Mouse (Mus musculus): ENCODE results near the gene Mrvi1. TPM values are rescaled to one million over a fixed set of nuclear protein-coding genes. Genes with fewer than 3 reads are reported as not detected.
A peak's percentile ranks its signal among the peaks of the same experiment; 100 is the strongest.

Mrvi1 gene
- polyA plus RNA-seq, 1 experiment from 2014 or later: 3.0 TPM

GRCm38 (mm10) chr7:110950621-110950925 is 31.7 kb downstream of the Mrvi1 start:
- H3K4me2 ChIP-seq (ENCODE audit: low read depth, low read length): no peak overlapping the region
- no peak for ATAC-seq (ENCODE audit: low read depth)
- no peak for DNase-seq (ENCODE audit: low spot score)

GRCm38 (mm10) chr7:110949785-110950620 is 32.3 kb downstream of the Mrvi1 start:
- H3K4me1 ChIP-seq (ENCODE audit: control insufficient read depth, insufficient read depth, low read length): no peaks in the 10 kb centered on the region
- H3K27me3 ChIP-seq (replicated peaks; ENCODE audit: control insufficient read depth, insufficient read depth, low read length): no peaks in the 10 kb centered on the region
- no peak for DNase-seq (ENCODE audit: low spot score)
- H3K4me3 ChIP-seq (ENCODE audit: low read depth, low read length): no peak overlapping the region
- H3K9ac ChIP-seq (ENCODE audit: low read depth, low read length): no peak overlapping the region
- 72% methylated on average over 13 of the region's 13 CpGs for WGBS
- no peak overlapping the region for H3K4me2 ChIP-seq (ENCODE audit: low read depth, low read length)
- no peak for ATAC-seq (ENCODE audit: low read depth)
- no peak overlapping the region for H3K27ac ChIP-seq (replicated peaks; ENCODE audit: low read depth, low read length)
- no peaks in the 10 kb centered on the region for H3K9me3 ChIP-seq (ENCODE audit: control insufficient read depth, low read length)
- H3K36me3 ChIP-seq (ENCODE audit: control insufficient read depth, insufficient read depth, low read length): no peaks in the 10 kb centered on the region

More at GRCm38 (mm10) chr7:110950621-110950925, 31.7 kb downstream of the Mrvi1 start:
- no peaks in the 10 kb centered on the region for H3K36me3 ChIP-seq (ENCODE audit: control insufficient read depth, insufficient read depth, low read length)
- H3K4me1 ChIP-seq (ENCODE audit: control insufficient read depth, insufficient read depth, low read length): no peaks in the 10 kb centered on the region
- no peaks in the 10 kb centered on the region for H3K27me3 ChIP-seq (replicated peaks; ENCODE audit: control insufficient read depth, insufficient read depth, low read length)
- no peak overlapping the region for H3K9ac ChIP-seq (ENCODE audit: low read depth, low read length)
- H3K4me3 ChIP-seq (ENCODE audit: low read depth, low read length): no peak overlapping the region
- H3K9me3 ChIP-seq (ENCODE audit: control insufficient read depth, low read length): no peaks in the 10 kb centered on the region
- H3K27ac ChIP-seq (replicated peaks; ENCODE audit: low read depth, low read length): no peak overlapping the region

GRCm38 (mm10) chr7:110948579-110948978 is 33.7 kb downstream of the Mrvi1 start:
- no peak overlapping the region for H3K4me3 ChIP-seq (ENCODE audit: low read depth, low read length)
- no peak overlapping the region for H3K27ac ChIP-seq (replicated peaks; ENCODE audit: low read depth, low read length)
- H3K36me3 ChIP-seq (ENCODE audit: control insufficient read depth, insufficient read depth, low read length): no peaks in the 10 kb centered on the region
- no peak overlapping the region for H3K9ac ChIP-seq (ENCODE audit: low read depth, low read length)
- no peaks in the 10 kb centered on the region for H3K27me3 ChIP-seq (replicated peaks; ENCODE audit: control insufficient read depth, insufficient read depth, low read length)
- no peak for DNase-seq (ENCODE audit: low spot score)
- no peaks in the 10 kb centered on the region for H3K4me1 ChIP-seq (ENCODE audit: control insufficient read depth, insufficient read depth, low read length)
- 78% methylated on average over 3 of the region's 3 CpGs for WGBS
- H3K4me2 ChIP-seq (ENCODE audit: low read depth, low read length): no peak overlapping the region
- H3K9me3 ChIP-seq (ENCODE audit: control insufficient read depth, low read length): no peaks in the 10 kb centered on the region
- no peak for ATAC-seq (ENCODE audit: low read depth)

- Histone ChIP-seq H3K27me3 (replicated peaks; ENCODE audit: control insufficient read depth, insufficient read depth, low read length) (no peaks in the 10 kb centered on the region), H3K4me3 (ENCODE audit: low read depth, low read length) (no peak overlapping the region), H3K36me3 (ENCODE audit: control insufficient read depth, insufficient read depth, low read length) (no peaks in the 10 kb centered on the region), H3K4me1 (ENCODE audit: control insufficient read depth, insufficient read depth, low read length) (no peaks in the 10 kb centered on the region), H3K27ac (replicated peaks; ENCODE audit: low read depth, low read length) (no peak overlapping the region), H3K9ac (ENCODE audit: low read depth, low read length) (no peak overlapping the region), H3K9me3 (ENCODE audit: control insufficient read depth, low read length) (no peaks in the 10 kb centered on the region), H3K4me2 (ENCODE audit: low read depth, low read length) (no peak overlapping the region)
- ATAC-seq (ENCODE audit: low read depth) (no peak), DNase-seq (ENCODE audit: low spot score) (no peak)
- 93% methylated on average over 6 of the region's 6 CpGs for WGBS
Measured at GRCm38 (mm10) chr7:110947616-110948015, 34.6 kb downstream of the Mrvi1 start.

- no peaks in the 10 kb centered on the region for H3K27me3 ChIP-seq (replicated peaks; ENCODE audit: control insufficient read depth, insufficient read depth, low read length)
- no peak for DNase-seq (ENCODE audit: low spot score)
- no peak overlapping the region for H3K4me3 ChIP-seq (ENCODE audit: low read depth, low read length)
- H3K27ac ChIP-seq (replicated peaks; ENCODE audit: low read depth, low read length): no peak overlapping the region
- ATAC-seq (ENCODE audit: low read depth): no peak
- H3K9me3 ChIP-seq (ENCODE audit: control insufficient read depth, low read length): no peaks in the 10 kb centered on the region
- H3K36me3 ChIP-seq (ENCODE audit: control insufficient read depth, insufficient read depth, low read length): no peaks in the 10 kb centered on the region
- H3K9ac ChIP-seq (ENCODE audit: low read depth, low read length): no peak overlapping the region
- 0 out of 2 replicates have a peak, but pooled peaks cover 3% of the 10 kb centered on the region for H3K4me1 ChIP-seq (ENCODE audit: control insufficient read depth, insufficient read depth, low read length)
- 68% methylated on average over 6 of the region's 6 CpGs for WGBS
- H3K4me2 ChIP-seq (ENCODE audit: low read depth, low read length): no peak overlapping the region
Measured at GRCm38 (mm10) chr7:110946731-110947130, 35.5 kb downstream of the Mrvi1 start.

- whole genome bisulfite sequencing: 88% methylated on average over 5 of the region's 5 CpGs
Measured at GRCm38 (mm10) chr7:110944321-110944720, 37.9 kb downstream of the Mrvi1 start.

GRCm38 (mm10) chr7:110941701-110942530 is 40.3 kb downstream of the Mrvi1 start:
- DNase-seq (ENCODE audit: low spot score) (peak; percentile 38), ATAC-seq (ENCODE audit: low read depth) (peak; percentile 44; the same call in 1 of the 2 replicates)
- Histone ChIP-seq H3K27me3 (replicated peaks; ENCODE audit: control insufficient read depth, insufficient read depth, low read length) (no peaks in the 10 kb centered on the region), H3K9me3 (ENCODE audit: control insufficient read depth, low read length) (no peaks in the 10 kb centered on the region), H3K36me3 (ENCODE audit: control insufficient read depth, insufficient read depth, low read length) (no peaks in the 10 kb centered on the region), H3K9ac (ENCODE audit: low read depth, low read length) (no peak overlapping the region), H3K4me2 (ENCODE audit: low read depth, low read length) (no peak overlapping the region), H3K27ac (replicated peaks; ENCODE audit: low read depth, low read length) (no peak overlapping the region), H3K4me3 (ENCODE audit: low read depth, low read length) (no peak overlapping the region), H3K4me1 (ENCODE audit: control insufficient read depth, insufficient read depth, low read length) (0 out of 2 replicates have a peak, but pooled peaks cover 6% of the 10 kb centered on the region)
- WGBS: 36% methylated on average over 6 of the region's 6 CpGs

More at GRCm38 (mm10) chr7:110944321-110944720, 37.9 kb downstream of the Mrvi1 start:
- no peak overlapping the region for H3K9ac ChIP-seq (ENCODE audit: low read depth, low read length)
- DNase-seq (ENCODE audit: low spot score) (no peak), ATAC-seq (ENCODE audit: low read depth) (no peak)
- H3K9me3 ChIP-seq (ENCODE audit: control insufficient read depth, low read length): no peaks in the 10 kb centered on the region
- H3K4me2 ChIP-seq (ENCODE audit: low read depth, low read length): no peak overlapping the region
- H3K27ac ChIP-seq (replicated peaks; ENCODE audit: low read depth, low read length): no peak overlapping the region
- H3K27me3 ChIP-seq (replicated peaks; ENCODE audit: control insufficient read depth, insufficient read depth, low read length): no peaks in the 10 kb centered on the region
- H3K4me3 ChIP-seq (ENCODE audit: low read depth, low read length): no peak overlapping the region
- H3K36me3 ChIP-seq (ENCODE audit: control insufficient read depth, insufficient read depth, low read length): no peaks in the 10 kb centered on the region
- H3K4me1 ChIP-seq (ENCODE audit: control insufficient read depth, insufficient read depth, low read length): 0 out of 2 replicates have a peak, but pooled peaks cover 6% of the 10 kb centered on the region

- Histone ChIP-seq H3K4me2 (ENCODE audit: low read depth, low read length) (no peak overlapping the region), H3K36me3 (ENCODE audit: control insufficient read depth, insufficient read depth, low read length) (no peaks in the 10 kb centered on the region), H3K4me1 (ENCODE audit: control insufficient read depth, insufficient read depth, low read length) (0 out of 2 replicates have a peak, but pooled peaks cover 6% of the 10 kb centered on the region), H3K9ac (ENCODE audit: low read depth, low read length) (no peak overlapping the region), H3K27me3 (replicated peaks; ENCODE audit: control insufficient read depth, insufficient read depth, low read length) (no peaks in the 10 kb centered on the region), H3K4me3 (ENCODE audit: low read depth, low read length) (no peak overlapping the region), H3K27ac (replicated peaks; ENCODE audit: low read depth, low read length) (no peak overlapping the region), H3K9me3 (ENCODE audit: control insufficient read depth, low read length) (no peaks in the 10 kb centered on the region)
- DNase-seq (ENCODE audit: low spot score) (no peak), ATAC-seq (ENCODE audit: low read depth) (no peak)
- WGBS: 82% methylated on average over 4 of the region's 4 CpGs
Measured at GRCm38 (mm10) chr7:110941116-110941521, 41.1 kb downstream of the Mrvi1 start.

Measured in embryonic facial prominence, embryonic 14.5 days (tissue).